Mouse (Mus musculus): ENCODE results near the gene Twf2. TPM values are rescaled to one million over a fixed set of nuclear protein-coding genes. Genes with fewer than 3 reads are reported as not detected.

The Twf2 gene
- polyA plus RNA-seq, 1 experiment = 176 TPM

- WGBS = under 1% methylated on average over 51 of the region's 51 CpGs
- Histone ChIP-seq H3K36me3 (ENCODE audit: control insufficient read depth, insufficient read depth, low read length) (no peaks in the 10 kb centered on the region), H3K27me3 (ENCODE audit: control insufficient read depth, insufficient read depth, low read length) (no peaks in the 10 kb centered on the region), H3K27ac (ENCODE audit: control insufficient read depth, insufficient read depth, low read length) (no peak overlapping the region), H3K4me1 (replicated peaks; ENCODE audit: control insufficient read depth, insufficient read depth, low read length) (peaks cover 30% of the 10 kb centered on the region), H3K4me3 (ENCODE audit: control insufficient read depth, insufficient read depth, low read length) (peak overlapping the region; percentile 68)
- peak; percentile 69 for DNase-seq
- no peak for TF ChIP-seq CTCF (IDR thresholded peaks at IDR 0.05; ENCODE audit: borderline replicate concordance, control insufficient read depth, extremely low read depth, insufficient read depth, low read length, poor library complexity)
- no peak for TF ChIP-seq POLR2A (IDR thresholded peaks at IDR 0.05; ENCODE audit: control insufficient read depth, extremely low read depth, insufficient read depth, low read length, poor library complexity)
Observed at GRCm38 (mm10) chr9:106198962-106199458, 3.9 kb upstream of the Twf2 start.

GRCm38 (mm10) chr9:106199535-106200272, 3.2 kb upstream of the Twf2 start, which contains the start of gene Ppm1m:
TSS of gene Ppm1m (minus strand) at chr9:106199746.
- H3K36me3 ChIP-seq (ENCODE audit: control insufficient read depth, insufficient read depth, low read length) = no peaks in the 10 kb centered on the region
- H3K27me3 ChIP-seq (ENCODE audit: control insufficient read depth, insufficient read depth, low read length) = no peaks in the 10 kb centered on the region
- no peak for DNase-seq
- peaks cover 37% of the 10 kb centered on the region for H3K4me1 ChIP-seq (replicated peaks; ENCODE audit: control insufficient read depth, insufficient read depth, low read length)
- no peak for TF ChIP-seq POLR2A (IDR thresholded peaks at IDR 0.05; ENCODE audit: control insufficient read depth, extremely low read depth, insufficient read depth, low read length, poor library complexity)
- no peak for TF ChIP-seq CTCF (IDR thresholded peaks at IDR 0.05; ENCODE audit: borderline replicate concordance, control insufficient read depth, extremely low read depth, insufficient read depth, low read length, poor library complexity)
- no peak within 1 kb of the TSS for H3K27ac ChIP-seq (ENCODE audit: control insufficient read depth, insufficient read depth, low read length)
- peak within 1 kb of the TSS; percentile 68 for H3K4me3 ChIP-seq (ENCODE audit: control insufficient read depth, insufficient read depth, low read length)
- 70% methylated on average over 18 of the region's 18 CpGs for WGBS

- no peak overlapping the region for H3K4me3 ChIP-seq (ENCODE audit: control insufficient read depth, insufficient read depth, low read length)
- H3K27me3 ChIP-seq (ENCODE audit: control insufficient read depth, insufficient read depth, low read length) = no peaks in the 10 kb centered on the region
- H3K36me3 ChIP-seq (ENCODE audit: control insufficient read depth, insufficient read depth, low read length) = no peaks in the 10 kb centered on the region
- no peak for DNase-seq
- WGBS = 94% methylated on average over 3 of the region's 3 CpGs
- no peak for TF ChIP-seq POLR2A (IDR thresholded peaks at IDR 0.05; ENCODE audit: control insufficient read depth, extremely low read depth, insufficient read depth, low read length, poor library complexity)
- no peak for TF ChIP-seq CTCF (IDR thresholded peaks at IDR 0.05; ENCODE audit: borderline replicate concordance, control insufficient read depth, extremely low read depth, insufficient read depth, low read length, poor library complexity)
- H3K4me1 ChIP-seq (replicated peaks; ENCODE audit: control insufficient read depth, insufficient read depth, low read length) = peaks cover 51% of the 10 kb centered on the region
- no peak overlapping the region for H3K27ac ChIP-seq (ENCODE audit: control insufficient read depth, insufficient read depth, low read length)
Observed at GRCm38 (mm10) chr9:106201895-106202294, 1.0 kb upstream of the Twf2 start.

GRCm38 (mm10) chr9:106203990-106204851, 1.3 kb downstream of the Twf2 start:
- DNase-seq = no peak
- TF ChIP-seq CTCF (IDR thresholded peaks at IDR 0.05; ENCODE audit: borderline replicate concordance, control insufficient read depth, extremely low read depth, insufficient read depth, low read length, poor library complexity) (no peak), POLR2A (IDR thresholded peaks at IDR 0.05; ENCODE audit: control insufficient read depth, extremely low read depth, insufficient read depth, low read length, poor library complexity) (no peak)
- Histone ChIP-seq H3K4me3 (ENCODE audit: control insufficient read depth, insufficient read depth, low read length) (peak overlapping the region; percentile 93), H3K36me3 (ENCODE audit: control insufficient read depth, insufficient read depth, low read length) (no peaks in the 10 kb centered on the region), H3K27ac (ENCODE audit: control insufficient read depth, insufficient read depth, low read length) (no peak overlapping the region), H3K27me3 (ENCODE audit: control insufficient read depth, insufficient read depth, low read length) (no peaks in the 10 kb centered on the region), H3K4me1 (replicated peaks; ENCODE audit: control insufficient read depth, insufficient read depth, low read length) (peaks cover 37% of the 10 kb centered on the region)
- WGBS = 22% methylated on average over 7 of the region's 7 CpGs

GRCm38 (mm10) chr9:106205713-106206290, 2.9 kb downstream of the Twf2 start:
- WGBS = 98% methylated on average over 7 of the region's 7 CpGs
- no peak overlapping the region for H3K27ac ChIP-seq (ENCODE audit: control insufficient read depth, insufficient read depth, low read length)
- TF ChIP-seq CTCF (IDR thresholded peaks at IDR 0.05; ENCODE audit: borderline replicate concordance, control insufficient read depth, extremely low read depth, insufficient read depth, low read length, poor library complexity) (no peak), POLR2A (IDR thresholded peaks at IDR 0.05; ENCODE audit: control insufficient read depth, extremely low read depth, insufficient read depth, low read length, poor library complexity) (no peak)
- H3K36me3 ChIP-seq (ENCODE audit: control insufficient read depth, insufficient read depth, low read length) = no peaks in the 10 kb centered on the region
- no peak overlapping the region for H3K4me3 ChIP-seq (ENCODE audit: control insufficient read depth, insufficient read depth, low read length)
- H3K27me3 ChIP-seq (ENCODE audit: control insufficient read depth, insufficient read depth, low read length) = no peaks in the 10 kb centered on the region
- peaks cover 42% of the 10 kb centered on the region for H3K4me1 ChIP-seq (replicated peaks; ENCODE audit: control insufficient read depth, insufficient read depth, low read length)
- DNase-seq = no peak

GRCm38 (mm10) chr9:106206515-106206914, 3.6 kb downstream of the Twf2 start:
- WGBS = 97% methylated on average over 2 of the region's 2 CpGs
- no peaks in the 10 kb centered on the region for H3K36me3 ChIP-seq (ENCODE audit: control insufficient read depth, insufficient read depth, low read length)
- no peak for TF ChIP-seq POLR2A (IDR thresholded peaks at IDR 0.05; ENCODE audit: control insufficient read depth, extremely low read depth, insufficient read depth, low read length, poor library complexity)
- TF ChIP-seq CTCF (IDR thresholded peaks at IDR 0.05; ENCODE audit: borderline replicate concordance, control insufficient read depth, extremely low read depth, insufficient read depth, low read length, poor library complexity) = no peak
- peaks cover 47% of the 10 kb centered on the region for H3K4me1 ChIP-seq (replicated peaks; ENCODE audit: control insufficient read depth, insufficient read depth, low read length)
- no peak overlapping the region for H3K4me3 ChIP-seq (ENCODE audit: control insufficient read depth, insufficient read depth, low read length)
- no peak overlapping the region for H3K27ac ChIP-seq (ENCODE audit: control insufficient read depth, insufficient read depth, low read length)
- no peak for DNase-seq
- no peaks in the 10 kb centered on the region for H3K27me3 ChIP-seq (ENCODE audit: control insufficient read depth, insufficient read depth, low read length)

All from thymus, adult 2 months (tissue).